Mouse (Mus musculus): ENCODE measurements around the gene Prkcd. TPM values are rescaled to one million over a fixed set of nuclear protein-coding genes. Genes with fewer than 3 reads are reported as not detected.

Prkcd gene
- total RNA-seq, 2 experiments from 2014 or later, result 7.8 to 9.1 TPM

GRCm38 (mm10) chr14:30637087-30637486 lies 11.1 kb upstream of the Prkcd start:
- intact Hi-C loops (cut with DNase I; ENCODE audit: low total_unique reads), result no loop called here
- DNase-seq, result no peak

- intact Hi-C loops (cut with DNase I; ENCODE audit: low total_unique reads), result no loop called here
Measured at GRCm38 (mm10) chr14:30636499-30636898, 10.5 kb upstream of the Prkcd start.

GRCm38 (mm10) chr14:30635219-30635910 lies 9.4 kb upstream of the Prkcd start:
- intact Hi-C loops (cut with DNase I; ENCODE audit: low total_unique reads), result no loop called here
- DNase-seq, result no peak

More at GRCm38 (mm10) chr14:30636499-30636898, 10.5 kb upstream of the Prkcd start:
- no peak for DNase-seq

- intact Hi-C loops (cut with DNase I; ENCODE audit: low total_unique reads), result no loop called here
- DNase-seq, result no peak
Measured at GRCm38 (mm10) chr14:30634418-30634817, 8.4 kb upstream of the Prkcd start.

GRCm38 (mm10) chr14:30633708-30634107 lies 7.7 kb upstream of the Prkcd start:
- no peak for DNase-seq
- intact Hi-C loops (cut with DNase I; ENCODE audit: low total_unique reads), result no loop called here

- no peak for DNase-seq
- intact Hi-C loops (cut with DNase I; ENCODE audit: low total_unique reads), result no loop called here
Measured at GRCm38 (mm10) chr14:30631834-30632233, 5.8 kb upstream of the Prkcd start.

GRCm38 (mm10) chr14:30630811-30631576 lies 5.0 kb upstream of the Prkcd start:
- intact Hi-C loops (cut with DNase I; ENCODE audit: low total_unique reads), result no loop called here
- peak; percentile 49 for DNase-seq

- no peak for DNase-seq
- intact Hi-C loops (cut with DNase I; ENCODE audit: low total_unique reads), result no loop called here
Measured at GRCm38 (mm10) chr14:30629839-30630238, 3.8 kb upstream of the Prkcd start.

- intact Hi-C loops (cut with DNase I; ENCODE audit: low total_unique reads), result no loop called here
- no peak for DNase-seq
Measured at GRCm38 (mm10) chr14:30628235-30628634, 2.2 kb upstream of the Prkcd start.

- intact Hi-C loops (cut with DNase I; ENCODE audit: low total_unique reads), result no loop called here
- no peak for DNase-seq
Measured at GRCm38 (mm10) chr14:30626756-30627742, 1.0 kb upstream of the Prkcd start.

GRCm38 (mm10) chr14:30625131-30625807 lies 741 bp downstream of the Prkcd start:
- intact Hi-C loops (cut with DNase I; ENCODE audit: low total_unique reads), result no loop called here
- peak; percentile 64 for DNase-seq

GRCm38 (mm10) chr14:30624277-30624721 lies 1.7 kb downstream of the Prkcd start:
- DNase-seq, result no peak
- intact Hi-C loops (cut with DNase I; ENCODE audit: low total_unique reads), result no loop called here

- no peak for DNase-seq
- intact Hi-C loops (cut with DNase I; ENCODE audit: low total_unique reads), result no loop called here
Measured at GRCm38 (mm10) chr14:30622556-30622955, 3.5 kb downstream of the Prkcd start.

GRCm38 (mm10) chr14:30622130-30622529 lies 3.9 kb downstream of the Prkcd start:
- DNase-seq, result no peak
- intact Hi-C loops (cut with DNase I; ENCODE audit: low total_unique reads), result no loop called here

GRCm38 (mm10) chr14:30619982-30620578 lies 5.9 kb downstream of the Prkcd start:
- intact Hi-C loops (cut with DNase I; ENCODE audit: low total_unique reads), result no loop called here
- DNase-seq, result no peak

GRCm38 (mm10) chr14:30618746-30619275 lies 7.2 kb downstream of the Prkcd start:
- intact Hi-C loops (cut with DNase I; ENCODE audit: low total_unique reads), result no loop called here
- no peak for DNase-seq

- DNase-seq, result no peak
- intact Hi-C loops (cut with DNase I; ENCODE audit: low total_unique reads), result no loop called here
Measured at GRCm38 (mm10) chr14:30616751-30617150, 9.3 kb downstream of the Prkcd start.

- intact Hi-C loops (cut with DNase I; ENCODE audit: low total_unique reads), result no loop called here
- DNase-seq, result no peak
Measured at GRCm38 (mm10) chr14:30612962-30613715, 12.9 kb downstream of the Prkcd start.
